Mouse (Mus musculus): ENCODE data around the gene Erbb3. TPM values are rescaled to one million over a fixed set of nuclear protein-coding genes. Genes with fewer than 3 reads are reported as not detected.

The Erbb3 gene
- polyA plus RNA-seq, 1 experiment from 2014 or later: 18.6 TPM

GRCm38 (mm10) chr10:128545570-128545898 lies 43.9 kb downstream of the Erbb3 start:
- no peak for TF ChIP-seq EP300 (optimal IDR thresholded peaks at IDR 0.05)
- no peak for TF ChIP-seq CTCF (IDR thresholded peaks at IDR 0.05; ENCODE audit: low read depth)
- H3K36me3 ChIP-seq (ENCODE audit: control insufficient read depth, insufficient read depth, low read length): peaks cover 13% of the 10 kb centered on the region; the same call in 1 of the 2 replicates
- WGBS: 80% methylated on average over 3 of the region's 3 CpGs
- no peak overlapping the region for H3K9ac ChIP-seq (ENCODE audit: low read length)
- no peaks in the 10 kb centered on the region for H3K9me3 ChIP-seq (ENCODE audit: control insufficient read depth, low read length)
- peak overlapping the region; percentile 49; the same call in 1 of the 2 replicates for H3K27ac ChIP-seq (replicated peaks)
- no peak for DNase-seq (ENCODE audit: low spot score)
- H3K27me3 ChIP-seq (ENCODE audit: control insufficient read depth, insufficient read depth, low read length): no peaks in the 10 kb centered on the region
- H3K4me3 ChIP-seq (ENCODE audit: low read depth, low read length): no peak overlapping the region
- no peaks in the 10 kb centered on the region for H3K4me1 ChIP-seq (replicated peaks; ENCODE audit: control insufficient read depth, insufficient read depth)
- no peak overlapping the region for H3K4me2 ChIP-seq (replicated peaks; ENCODE audit: low read depth)
- ATAC-seq (ENCODE audit: low FRiP score, low TSS enrichment): no peak

GRCm38 (mm10) chr10:128544674-128545569 lies 44.5 kb downstream of the Erbb3 start:
- no peak for DNase-seq (ENCODE audit: low spot score)
- Histone ChIP-seq H3K36me3 (ENCODE audit: control insufficient read depth, insufficient read depth, low read length) (peaks cover 13% of the 10 kb centered on the region; the same call in 1 of the 2 replicates), H3K4me3 (ENCODE audit: low read depth, low read length) (no peak overlapping the region), H3K4me1 (replicated peaks; ENCODE audit: control insufficient read depth, insufficient read depth) (no peaks in the 10 kb centered on the region), H3K4me2 (replicated peaks; ENCODE audit: low read depth) (no peak overlapping the region), H3K27me3 (ENCODE audit: control insufficient read depth, insufficient read depth, low read length) (no peaks in the 10 kb centered on the region), H3K9me3 (ENCODE audit: control insufficient read depth, low read length) (no peaks in the 10 kb centered on the region), H3K9ac (ENCODE audit: low read length) (no peak overlapping the region), H3K27ac (replicated peaks) (peak overlapping the region; percentile 49; the same call in 1 of the 2 replicates)
- no peak for ATAC-seq (ENCODE audit: low FRiP score, low TSS enrichment)
- WGBS: 95% methylated on average over 37 of the region's 37 CpGs
- TF ChIP-seq EP300 (optimal IDR thresholded peaks at IDR 0.05) (no peak), CTCF (IDR thresholded peaks at IDR 0.05; ENCODE audit: low read depth) (no peak)

GRCm38 (mm10) chr10:128544151-128544657 lies 45.2 kb downstream of the Erbb3 start:
- DNase-seq (ENCODE audit: low spot score) (no peak), ATAC-seq (ENCODE audit: low FRiP score, low TSS enrichment) (no peak)
- H3K36me3 ChIP-seq (ENCODE audit: control insufficient read depth, insufficient read depth, low read length): peaks cover 13% of the 10 kb centered on the region; the same call in 1 of the 2 replicates
- no peak overlapping the region for H3K4me3 ChIP-seq (ENCODE audit: low read depth, low read length)
- H3K27ac ChIP-seq (replicated peaks): no peak overlapping the region
- WGBS: 94% methylated on average over 15 of the region's 15 CpGs
- no peaks in the 10 kb centered on the region for H3K27me3 ChIP-seq (ENCODE audit: control insufficient read depth, insufficient read depth, low read length)
- no peaks in the 10 kb centered on the region for H3K4me1 ChIP-seq (replicated peaks; ENCODE audit: control insufficient read depth, insufficient read depth)
- no peaks in the 10 kb centered on the region for H3K9me3 ChIP-seq (ENCODE audit: control insufficient read depth, low read length)
- H3K4me2 ChIP-seq (replicated peaks; ENCODE audit: low read depth): no peak overlapping the region
- no peak overlapping the region for H3K9ac ChIP-seq (ENCODE audit: low read length)
- no peak for TF ChIP-seq EP300 (optimal IDR thresholded peaks at IDR 0.05)
- no peak for TF ChIP-seq CTCF (IDR thresholded peaks at IDR 0.05; ENCODE audit: low read depth)

GRCm38 (mm10) chr10:128543100-128543499 lies 46.4 kb downstream of the Erbb3 start:
- ATAC-seq (ENCODE audit: low FRiP score, low TSS enrichment): no peak
- no peak overlapping the region for H3K9ac ChIP-seq (ENCODE audit: low read length)

GRCm38 (mm10) chr10:128538340-128538870 lies 51.0 kb downstream of the Erbb3 start:
- Histone ChIP-seq H3K9me3 (ENCODE audit: control insufficient read depth, low read length) (no peaks in the 10 kb centered on the region), H3K4me1 (replicated peaks; ENCODE audit: control insufficient read depth, insufficient read depth) (no peaks in the 10 kb centered on the region), H3K27me3 (ENCODE audit: control insufficient read depth, insufficient read depth, low read length) (no peaks in the 10 kb centered on the region), H3K27ac (replicated peaks) (no peak overlapping the region), H3K4me3 (ENCODE audit: low read depth, low read length) (no peak overlapping the region), H3K4me2 (replicated peaks; ENCODE audit: low read depth) (no peak overlapping the region), H3K9ac (ENCODE audit: low read length) (no peak overlapping the region), H3K36me3 (ENCODE audit: control insufficient read depth, insufficient read depth, low read length) (peaks cover 3% of the 10 kb centered on the region; the same call in 1 of the 2 replicates)
- TF ChIP-seq EP300 (optimal IDR thresholded peaks at IDR 0.05): no peak
- TF ChIP-seq CTCF (IDR thresholded peaks at IDR 0.05; ENCODE audit: low read depth): no peak
- no peak for ATAC-seq (ENCODE audit: low FRiP score, low TSS enrichment)
- WGBS: 91% methylated on average over 1 of the region's 1 CpGs
- DNase-seq (ENCODE audit: low spot score): no peak

More at GRCm38 (mm10) chr10:128543100-128543499, 46.4 kb downstream of the Erbb3 start:
- TF ChIP-seq CTCF (IDR thresholded peaks at IDR 0.05; ENCODE audit: low read depth) (no peak), EP300 (optimal IDR thresholded peaks at IDR 0.05) (no peak)
- no peak for DNase-seq (ENCODE audit: low spot score)
- Histone ChIP-seq H3K4me3 (ENCODE audit: low read depth, low read length) (no peak overlapping the region), H3K36me3 (ENCODE audit: control insufficient read depth, insufficient read depth, low read length) (peaks cover 13% of the 10 kb centered on the region; the same call in 1 of the 2 replicates), H3K4me2 (replicated peaks; ENCODE audit: low read depth) (no peak overlapping the region), H3K4me1 (replicated peaks; ENCODE audit: control insufficient read depth, insufficient read depth) (no peaks in the 10 kb centered on the region), H3K27ac (replicated peaks) (no peak overlapping the region), H3K27me3 (ENCODE audit: control insufficient read depth, insufficient read depth, low read length) (no peaks in the 10 kb centered on the region), H3K9me3 (ENCODE audit: control insufficient read depth, low read length) (no peaks in the 10 kb centered on the region)
- WGBS: 45% methylated on average over 2 of the region's 2 CpGs

Measured in stomach, postnatal 0 days (tissue).